Mouse (Mus musculus): ENCODE results near the gene Mta1. TPM values are rescaled to one million over a fixed set of nuclear protein-coding genes. Genes with fewer than 3 reads are reported as not detected.

The Mta1 gene
- polyA plus RNA-seq, 1 experiment, result 145 TPM

DNA sequence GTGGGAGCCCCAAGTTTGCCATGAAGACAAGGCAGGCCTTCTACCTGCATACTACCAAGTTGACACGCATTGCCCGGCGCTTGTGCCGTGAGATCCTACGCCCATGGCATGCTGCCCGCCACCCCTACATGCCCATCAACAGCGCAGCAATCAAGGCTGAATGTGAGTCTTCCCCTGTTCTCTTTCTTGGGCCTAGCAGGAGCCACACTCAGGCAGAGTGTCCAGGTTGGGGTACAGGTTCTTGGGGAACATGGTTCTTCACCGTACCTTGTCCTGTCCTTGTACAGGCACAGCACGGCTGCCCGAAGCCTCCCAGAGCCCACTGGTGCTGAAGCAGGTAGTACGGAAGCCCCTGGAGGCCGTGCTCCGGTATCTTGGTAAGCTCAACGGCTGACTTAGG is 33.5 kb downstream of the Mta1 start:
- Histone ChIP-seq H3K4me1 (no peaks in the 10 kb centered on the region), H3K9me3 (no peaks in the 10 kb centered on the region), H3K4me3 (replicated peaks) (no peak overlapping the region), H3K27me3 (replicated peaks) (no peaks in the 10 kb centered on the region), H3K36me3 (replicated peaks; ENCODE audit: low read length) (peaks cover 100% of the 10 kb centered on the region)
- no peak for TF ChIP-seq GATA1 (IDR thresholded peaks at IDR 0.05; ENCODE audit: borderline replicate concordance, low read length)
- no peak for TF ChIP-seq FLI1 (IDR thresholded peaks at IDR 0.05; ENCODE audit: low read length)

DNA sequence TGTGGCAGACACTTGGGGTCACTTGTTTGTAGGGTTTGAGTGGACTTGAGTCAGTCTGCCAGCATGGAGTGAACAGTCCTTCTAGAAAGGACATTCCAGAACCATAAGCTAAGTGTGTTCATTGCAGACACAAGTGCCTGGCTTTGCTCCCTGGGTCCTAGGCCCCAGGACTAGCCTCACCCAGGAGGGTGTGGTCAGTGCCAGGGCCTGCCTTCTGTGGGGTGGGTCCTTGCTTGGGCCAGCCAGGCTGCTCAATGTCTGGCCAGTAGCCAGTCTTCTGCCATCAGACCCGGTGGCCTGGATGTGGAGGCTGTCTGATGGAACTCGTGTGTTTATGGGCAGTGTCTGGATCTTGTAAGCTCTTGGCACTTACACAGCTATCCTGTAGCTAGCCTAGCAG is 34.5 kb downstream of the Mta1 start:
- H3K4me3 ChIP-seq (replicated peaks), result no peak overlapping the region
- TF ChIP-seq GATA1 (IDR thresholded peaks at IDR 0.05; ENCODE audit: borderline replicate concordance, low read length) (no peak), FLI1 (IDR thresholded peaks at IDR 0.05; ENCODE audit: low read length) (no peak)
- H3K27me3 ChIP-seq (replicated peaks), result no peaks in the 10 kb centered on the region
- no peaks in the 10 kb centered on the region for H3K9me3 ChIP-seq
- no peaks in the 10 kb centered on the region for H3K4me1 ChIP-seq
- H3K36me3 ChIP-seq (replicated peaks; ENCODE audit: low read length), result peaks cover 100% of the 10 kb centered on the region

DNA sequence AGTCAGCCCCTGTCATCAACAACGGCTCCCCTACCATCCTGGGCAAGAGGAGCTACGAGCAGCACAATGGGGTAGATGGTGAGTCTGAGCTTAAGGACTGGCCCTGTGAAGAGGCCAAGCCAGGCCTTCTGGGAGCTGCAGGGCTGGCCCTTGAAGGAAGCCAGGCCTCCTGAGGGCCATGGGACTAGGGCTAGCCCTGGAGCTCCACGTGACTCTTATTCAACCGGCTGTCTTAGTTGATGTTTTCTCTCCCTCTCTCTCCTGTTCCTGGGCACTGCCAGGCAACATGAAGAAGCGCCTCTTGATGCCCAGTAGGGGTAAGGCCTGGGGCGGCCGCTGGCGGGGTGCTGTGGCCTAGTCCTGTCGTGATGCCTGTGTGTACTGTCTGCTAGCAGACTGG is 35.2 kb downstream of the Mta1 start:
- Histone ChIP-seq H3K4me3 (replicated peaks) (no peak overlapping the region), H3K4me1 (no peaks in the 10 kb centered on the region), H3K36me3 (replicated peaks; ENCODE audit: low read length) (peaks cover 100% of the 10 kb centered on the region), H3K27me3 (replicated peaks) (no peaks in the 10 kb centered on the region), H3K9me3 (no peaks in the 10 kb centered on the region)
- TF ChIP-seq FLI1 (IDR thresholded peaks at IDR 0.05; ENCODE audit: low read length) (no peak), GATA1 (IDR thresholded peaks at IDR 0.05; ENCODE audit: borderline replicate concordance, low read length) (no peak)

DNA sequence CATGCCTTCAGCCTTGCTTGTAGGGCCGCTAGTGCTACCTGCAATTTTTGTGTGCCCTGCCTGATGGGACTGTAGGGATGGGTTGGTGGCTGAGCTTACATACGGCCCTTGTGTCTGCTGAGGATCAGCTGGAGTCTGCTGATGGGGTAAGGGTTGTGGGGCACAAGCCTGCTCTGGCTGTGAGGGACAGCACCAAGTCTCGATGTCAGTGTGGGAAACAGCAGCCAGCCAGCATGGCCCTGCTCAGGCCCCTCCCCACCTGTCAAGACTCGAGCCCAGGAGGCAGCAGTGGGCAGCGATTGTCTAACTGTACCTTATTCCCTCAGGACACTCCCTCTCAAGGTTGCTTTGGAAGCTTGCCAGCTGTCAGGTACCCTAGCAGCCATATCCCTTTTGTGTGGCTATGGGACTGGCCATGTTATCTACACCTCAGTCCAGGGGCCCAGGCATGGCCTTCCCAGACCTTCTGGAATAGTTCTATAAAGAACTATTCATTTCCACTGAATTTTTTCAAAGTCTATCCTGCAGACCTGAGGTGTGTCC is 35.9 kb downstream of the Mta1 start:
- Histone ChIP-seq H3K36me3 (replicated peaks; ENCODE audit: low read length) (peaks cover 100% of the 10 kb centered on the region), H3K4me1 (no peaks in the 10 kb centered on the region; the same call in 1 of the 2 replicates), H3K4me3 (replicated peaks) (no peak overlapping the region), H3K27me3 (replicated peaks) (peaks cover 2% of the 10 kb centered on the region), H3K9me3 (no peaks in the 10 kb centered on the region)
- TF ChIP-seq GATA1 (IDR thresholded peaks at IDR 0.05; ENCODE audit: borderline replicate concordance, low read length) (no peak), FLI1 (IDR thresholded peaks at IDR 0.05; ENCODE audit: low read length) (no peak)

DNA sequence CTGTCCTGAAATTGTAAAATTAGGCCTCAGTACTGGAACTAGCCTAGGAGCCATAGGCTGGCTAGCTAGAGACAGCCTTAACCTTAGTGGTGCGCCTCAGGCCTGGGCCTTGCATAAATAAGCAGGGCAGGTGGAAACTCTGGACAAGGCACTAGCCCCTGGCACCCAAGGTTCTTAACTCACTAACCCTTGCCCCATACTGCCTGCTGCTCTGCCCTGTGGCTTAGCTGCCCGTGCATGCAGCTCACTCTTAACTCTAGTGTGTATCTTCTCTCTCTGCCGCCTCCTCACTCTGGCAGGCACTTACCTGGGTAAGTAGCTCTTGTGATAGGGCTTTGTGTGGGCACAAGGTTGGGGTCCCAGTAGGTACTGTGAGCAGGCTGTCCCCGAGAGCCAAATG is 36.4 kb downstream of the Mta1 start:
- peaks cover 97% of the 10 kb centered on the region for H3K36me3 ChIP-seq (replicated peaks; ENCODE audit: low read length)
- H3K9me3 ChIP-seq, result no peaks in the 10 kb centered on the region
- no peak for TF ChIP-seq GATA1 (IDR thresholded peaks at IDR 0.05; ENCODE audit: borderline replicate concordance, low read length)
- TF ChIP-seq FLI1 (IDR thresholded peaks at IDR 0.05; ENCODE audit: low read length), result no peak
- no peak overlapping the region for H3K4me3 ChIP-seq (replicated peaks)
- H3K27me3 ChIP-seq (replicated peaks), result peaks cover 8% of the 10 kb centered on the region
- H3K4me1 ChIP-seq, result peaks cover 6% of the 10 kb centered on the region

DNA sequence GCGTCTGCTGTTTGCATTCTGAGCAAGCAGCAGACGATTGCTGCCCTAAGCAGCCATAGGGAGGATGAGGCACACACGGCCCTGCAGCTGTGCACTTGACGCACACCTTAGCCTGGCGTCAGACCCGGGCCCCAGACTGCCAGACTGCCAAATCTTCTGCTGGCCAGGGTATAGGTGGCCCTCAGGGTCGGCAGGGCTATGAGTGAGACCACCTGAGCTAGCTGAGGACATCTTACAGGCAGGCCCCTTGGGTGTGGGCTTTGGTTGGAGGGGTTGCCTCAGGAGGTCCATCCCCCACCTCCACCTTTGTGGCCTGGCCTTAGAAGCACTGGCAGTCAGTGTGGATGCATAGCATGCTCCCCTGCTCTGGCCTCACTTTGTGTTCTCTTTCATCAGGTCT is 37.3 kb downstream of the Mta1 start:
- peaks cover 88% of the 10 kb centered on the region for H3K36me3 ChIP-seq (replicated peaks; ENCODE audit: low read length)
- no peak for TF ChIP-seq GATA1 (IDR thresholded peaks at IDR 0.05; ENCODE audit: borderline replicate concordance, low read length)
- no peak for TF ChIP-seq FLI1 (IDR thresholded peaks at IDR 0.05; ENCODE audit: low read length)
- peaks cover 15% of the 10 kb centered on the region for H3K4me1 ChIP-seq
- no peaks in the 10 kb centered on the region for H3K9me3 ChIP-seq
- peaks cover 17% of the 10 kb centered on the region for H3K27me3 ChIP-seq (replicated peaks)
- H3K4me3 ChIP-seq (replicated peaks), result no peak overlapping the region

DNA sequence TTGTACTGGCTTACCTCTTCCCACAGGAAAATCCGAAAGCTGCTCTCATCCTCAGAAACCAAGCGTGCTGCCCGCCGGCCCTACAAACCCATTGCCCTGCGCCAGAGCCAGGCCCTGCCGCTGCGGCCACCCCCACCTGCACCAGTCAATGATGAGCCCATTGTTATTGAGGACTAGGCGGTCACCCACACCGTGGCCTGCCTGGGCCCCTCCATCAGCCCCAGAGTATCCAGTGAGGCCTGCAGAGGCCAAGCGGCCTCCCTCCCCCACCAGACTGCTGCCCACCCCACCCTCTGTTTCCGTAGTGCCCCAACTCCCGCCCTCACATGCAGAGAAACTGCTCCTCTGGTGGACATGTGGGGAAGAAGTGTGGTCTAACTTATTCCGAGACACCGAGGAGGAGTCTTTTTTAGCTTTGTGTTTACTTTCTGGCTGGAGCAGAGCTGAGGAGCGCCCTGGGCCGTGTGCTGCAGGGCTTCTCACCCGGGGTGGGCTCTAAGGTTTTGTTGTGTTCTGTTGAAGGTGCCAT is 38.5 kb downstream of the Mta1 start:
- TF ChIP-seq GATA1 (IDR thresholded peaks at IDR 0.05; ENCODE audit: borderline replicate concordance, low read length) (no peak), FLI1 (IDR thresholded peaks at IDR 0.05; ENCODE audit: low read length) (no peak)
- Histone ChIP-seq H3K27me3 (replicated peaks) (peaks cover 29% of the 10 kb centered on the region), H3K4me3 (replicated peaks) (no peak overlapping the region), H3K4me1 (peaks cover 26% of the 10 kb centered on the region), H3K9me3 (no peaks in the 10 kb centered on the region), H3K36me3 (replicated peaks; ENCODE audit: low read length) (peaks cover 76% of the 10 kb centered on the region)

DNA sequence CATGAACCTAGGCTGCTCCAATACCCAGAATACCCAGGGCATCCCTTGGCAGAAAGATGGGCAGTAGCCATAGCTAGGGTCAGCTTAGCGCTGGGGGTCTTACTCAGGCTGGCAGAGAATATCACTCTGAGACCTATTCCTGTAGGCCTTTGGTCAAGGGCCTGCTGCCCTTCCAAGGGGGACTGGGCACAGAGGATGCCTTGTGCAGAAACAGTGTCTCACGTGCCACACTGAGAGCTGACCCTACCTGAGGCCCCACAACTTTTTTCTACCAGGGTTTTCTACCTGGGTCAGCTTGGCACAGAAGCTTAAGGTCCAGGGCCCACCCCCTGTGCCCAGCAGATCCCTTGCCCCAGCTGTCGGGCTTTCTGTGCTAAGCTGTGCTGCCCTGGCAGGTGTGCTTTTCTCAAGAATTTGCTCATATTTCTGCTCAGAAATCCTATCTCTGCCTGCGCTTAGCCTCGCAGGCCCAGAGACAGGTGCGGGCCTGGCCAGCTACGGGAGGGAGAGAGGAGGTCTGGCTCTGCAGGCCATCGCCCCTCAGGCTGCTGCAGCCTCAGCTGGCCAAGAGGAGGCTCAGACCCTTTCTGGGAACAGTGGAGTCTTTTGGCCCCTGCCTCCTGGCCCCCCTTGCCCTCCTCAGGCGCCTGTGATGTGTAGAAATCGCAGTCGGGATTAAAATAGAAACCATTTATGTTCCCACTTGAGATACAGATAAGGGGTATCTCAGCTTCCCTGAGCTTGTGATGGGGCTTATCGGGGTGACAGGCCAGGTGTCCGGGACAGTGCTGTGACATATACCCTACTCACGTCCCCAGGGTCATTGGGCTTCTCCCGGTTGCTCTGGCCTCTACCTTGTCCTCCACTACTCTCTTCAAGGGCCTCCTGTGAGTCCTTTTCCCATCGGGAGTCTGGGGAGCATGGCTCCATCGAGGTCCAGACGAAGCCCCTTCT is 39.5 kb downstream of the Mta1 start:
- Histone ChIP-seq H3K4me3 (replicated peaks) (no peak overlapping the region), H3K27me3 (replicated peaks) (peaks cover 38% of the 10 kb centered on the region), H3K9me3 (no peaks in the 10 kb centered on the region), H3K4me1 (peaks cover 36% of the 10 kb centered on the region), H3K36me3 (replicated peaks; ENCODE audit: low read length) (peaks cover 67% of the 10 kb centered on the region)
- TF ChIP-seq GATA1 (IDR thresholded peaks at IDR 0.05; ENCODE audit: borderline replicate concordance, low read length), result no peak
- no peak for TF ChIP-seq FLI1 (IDR thresholded peaks at IDR 0.05; ENCODE audit: low read length)

DNA sequence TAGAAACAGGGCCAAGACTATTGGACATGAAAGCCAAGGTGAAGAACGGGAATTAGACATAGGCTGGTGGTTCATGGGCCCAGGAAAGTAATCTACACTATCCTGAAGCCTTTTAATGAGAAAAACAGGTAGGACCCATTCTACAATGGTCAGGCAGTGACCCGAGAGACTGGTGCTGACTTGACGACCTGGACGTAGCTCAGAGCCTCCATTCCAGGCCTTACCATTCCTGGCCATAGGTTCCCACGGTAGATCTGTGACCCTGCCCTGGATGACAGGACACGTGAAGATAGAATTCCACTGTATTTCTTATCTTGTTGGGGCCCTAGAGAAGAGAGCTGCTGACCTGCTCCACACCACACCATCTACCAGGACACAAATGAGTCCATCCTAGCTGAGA is 40.2 kb downstream of the Mta1 start:
- TF ChIP-seq GATA1 (IDR thresholded peaks at IDR 0.05; ENCODE audit: borderline replicate concordance, low read length) (no peak), FLI1 (IDR thresholded peaks at IDR 0.05; ENCODE audit: low read length) (no peak)
- Histone ChIP-seq H3K36me3 (replicated peaks; ENCODE audit: low read length) (peaks cover 59% of the 10 kb centered on the region), H3K4me3 (replicated peaks) (no peak overlapping the region), H3K4me1 (peaks cover 44% of the 10 kb centered on the region), H3K9me3 (no peaks in the 10 kb centered on the region), H3K27me3 (replicated peaks) (peaks cover 46% of the 10 kb centered on the region)

Data from megakaryocyte, embryonic 14.5 days (primary cell).